Mouse (Mus musculus): Measurements from ENCODE around the gene Trim75. TPM values are rescaled to one million over a fixed set of nuclear protein-coding genes. Genes with fewer than 3 reads are reported as not detected.

Trim75 gene
- not detected in 2 replicates for polyA plus RNA-seq (2011; ENCODE audit: insufficient read depth, insufficient read length, low read depth, missing spikeins)

DNA sequence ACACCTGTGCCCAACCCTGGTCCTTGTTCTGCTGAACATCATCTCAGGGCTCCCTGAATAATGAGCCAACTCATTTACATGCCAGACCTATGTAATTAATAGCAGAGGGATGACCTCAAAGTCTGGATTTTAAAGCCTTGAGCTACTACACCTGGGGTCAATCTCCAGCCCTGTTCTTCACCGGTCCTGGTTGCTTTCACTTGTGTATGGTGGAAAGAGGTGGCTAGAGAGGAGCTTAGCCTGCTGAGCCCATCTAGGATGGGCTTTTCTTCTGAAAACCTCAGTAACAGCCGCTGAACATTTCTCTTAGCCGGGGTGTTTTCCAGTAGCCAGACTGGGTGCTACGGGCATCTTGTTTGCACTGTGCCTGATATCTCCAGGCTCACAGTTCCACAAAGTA, at the start of gene Trim75:
TSS of gene Trim75 (minus strand) at position 101 of the 400 bp plus-strand sequence.
- H3K4me1 ChIP-seq (ENCODE audit: control insufficient read depth, insufficient read depth, low read length): no peaks in the 10 kb centered on the region
- H3K9ac ChIP-seq (ENCODE audit: low read depth, poor library complexity, severe bottlenecking): no peak within 1 kb of the TSS
- no peaks in the 10 kb centered on the region for H3K36me3 ChIP-seq (ENCODE audit: control insufficient read depth, insufficient read depth, low read length, poor library complexity, severe bottlenecking)
- no peak within 1 kb of the TSS for H3K27ac ChIP-seq (ENCODE audit: insufficient read depth, low read length)
- no peak for TF ChIP-seq POLR2A (IDR thresholded peaks at IDR 0.05; ENCODE audit: insufficient read depth, low read length)
- H3K4me3 ChIP-seq (ENCODE audit: low read depth, low read length): no peak within 1 kb of the TSS
- H3K9me3 ChIP-seq (replicated peaks; ENCODE audit: control insufficient read depth, insufficient read depth, low read length, poor library complexity, severe bottlenecking): no peaks in the 10 kb centered on the region
- H3K27me3 ChIP-seq (ENCODE audit: control insufficient read depth, insufficient read depth, low read length, poor library complexity, severe bottlenecking): no peaks in the 10 kb centered on the region

- Histone ChIP-seq H3K27ac (ENCODE audit: insufficient read depth, low read length) (peak within 1 kb of the TSS; percentile 92), H3K4me3 (ENCODE audit: low read depth, low read length) (peak within 1 kb of the TSS; percentile 79), H3K27me3 (ENCODE audit: control insufficient read depth, insufficient read depth, low read length, poor library complexity, severe bottlenecking) (no peaks in the 10 kb centered on the region), H3K36me3 (ENCODE audit: control insufficient read depth, insufficient read depth, low read length, poor library complexity, severe bottlenecking) (peaks cover 5% of the 10 kb centered on the region; the same call in 1 of the 2 replicates), H3K9me3 (replicated peaks; ENCODE audit: control insufficient read depth, insufficient read depth, low read length, poor library complexity, severe bottlenecking) (no peaks in the 10 kb centered on the region), H3K9ac (ENCODE audit: low read depth, poor library complexity, severe bottlenecking) (peak within 1 kb of the TSS; percentile 95), H3K4me1 (ENCODE audit: control insufficient read depth, insufficient read depth, low read length) (no peaks in the 10 kb centered on the region)
- TF ChIP-seq CTCF (IDR thresholded peaks at IDR 0.05; ENCODE audit: low read depth, low read length) (no peak), POLR2A (IDR thresholded peaks at IDR 0.05; ENCODE audit: insufficient read depth, low read length) (peak; percentile 22), EP300 (IDR thresholded peaks at IDR 0.05; ENCODE audit: insufficient read depth, low read depth, low read length) (peak; percentile 71)
These were observed 49.5 kb upstream of the Trim75 start, which contains the start of gene Apela for GRCm38 (mm10) chr8:65037117-65037533. Gene Apela (minus strand): TSS chr8:65037336.

GRCm38 (mm10) chr8:65034136-65034535, 46.5 kb upstream of the Trim75 start:
- H3K36me3 ChIP-seq (ENCODE audit: control insufficient read depth, insufficient read depth, low read length, poor library complexity, severe bottlenecking): peaks cover 5% of the 10 kb centered on the region; the same call in 1 of the 2 replicates
- peak overlapping the region; percentile 95 for H3K9ac ChIP-seq (ENCODE audit: low read depth, poor library complexity, severe bottlenecking)
- no peak overlapping the region for H3K4me3 ChIP-seq (ENCODE audit: low read depth, low read length)
- H3K27me3 ChIP-seq (ENCODE audit: control insufficient read depth, insufficient read depth, low read length, poor library complexity, severe bottlenecking): no peaks in the 10 kb centered on the region
- H3K4me1 ChIP-seq (ENCODE audit: control insufficient read depth, insufficient read depth, low read length): no peaks in the 10 kb centered on the region
- no peaks in the 10 kb centered on the region for H3K9me3 ChIP-seq (replicated peaks; ENCODE audit: control insufficient read depth, insufficient read depth, low read length, poor library complexity, severe bottlenecking)
- peak overlapping the region; percentile 99 for H3K27ac ChIP-seq (ENCODE audit: insufficient read depth, low read length)
- TF ChIP-seq CTCF (IDR thresholded peaks at IDR 0.05; ENCODE audit: low read depth, low read length) (no peak), EP300 (IDR thresholded peaks at IDR 0.05; ENCODE audit: insufficient read depth, low read depth, low read length) (no peak), POLR2A (IDR thresholded peaks at IDR 0.05; ENCODE audit: insufficient read depth, low read length) (no peak)

DNA sequence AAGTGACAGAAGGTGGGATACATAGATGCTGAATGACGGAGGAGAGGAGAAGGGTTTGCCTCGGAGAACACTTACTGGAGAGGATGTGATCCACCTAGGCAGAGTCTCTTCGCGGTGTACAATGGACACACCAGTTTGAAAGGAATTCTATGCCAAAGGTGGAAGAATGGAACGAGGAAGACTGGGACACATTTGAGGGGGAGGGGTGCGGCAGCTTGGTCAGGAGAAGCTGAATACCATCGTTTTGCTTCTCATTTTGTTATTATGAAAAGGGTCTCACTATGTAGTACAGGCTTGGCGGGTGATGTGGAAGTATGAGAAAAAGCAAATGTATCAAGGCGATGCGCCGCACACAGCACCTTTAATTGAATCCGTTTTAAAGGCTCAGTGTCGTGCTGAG, 45.4 kb upstream of the Trim75 start:
- 0 out of 2 replicates have a peak overlapping the region, but pooled peaks have one; percentile 10 for H3K4me3 ChIP-seq (ENCODE audit: low read depth, low read length)
- peak overlapping the region; percentile 99 for H3K27ac ChIP-seq (ENCODE audit: insufficient read depth, low read length)
- no peaks in the 10 kb centered on the region for H3K4me1 ChIP-seq (ENCODE audit: control insufficient read depth, insufficient read depth, low read length)
- no peak for TF ChIP-seq CTCF (IDR thresholded peaks at IDR 0.05; ENCODE audit: low read depth, low read length)
- no peak for TF ChIP-seq EP300 (IDR thresholded peaks at IDR 0.05; ENCODE audit: insufficient read depth, low read depth, low read length)
- TF ChIP-seq POLR2A (IDR thresholded peaks at IDR 0.05; ENCODE audit: insufficient read depth, low read length): no peak
- peaks cover 13% of the 10 kb centered on the region for H3K36me3 ChIP-seq (ENCODE audit: control insufficient read depth, insufficient read depth, low read length, poor library complexity, severe bottlenecking)
- peak overlapping the region; percentile 40 for H3K9ac ChIP-seq (ENCODE audit: low read depth, poor library complexity, severe bottlenecking)
- no peaks in the 10 kb centered on the region for H3K27me3 ChIP-seq (ENCODE audit: control insufficient read depth, insufficient read depth, low read length, poor library complexity, severe bottlenecking)
- H3K9me3 ChIP-seq (replicated peaks; ENCODE audit: control insufficient read depth, insufficient read depth, low read length, poor library complexity, severe bottlenecking): no peaks in the 10 kb centered on the region

DNA sequence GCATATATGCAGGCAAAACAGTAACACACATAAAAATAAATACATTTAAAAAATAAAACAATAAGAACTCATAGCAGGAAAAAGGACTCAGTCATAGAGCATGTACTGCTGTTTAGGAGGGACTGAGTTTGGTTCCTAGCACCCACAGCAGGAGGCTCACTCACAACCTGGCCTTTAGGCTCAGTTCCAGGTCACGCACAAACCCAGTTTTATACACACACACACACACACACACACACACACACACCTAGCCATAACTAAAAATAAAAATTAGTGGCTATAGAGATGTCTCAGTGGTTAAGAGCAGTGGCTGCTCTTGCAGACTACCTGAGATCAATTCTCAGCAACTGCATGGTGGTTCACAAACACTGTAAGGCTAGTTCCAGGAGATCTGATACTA, 44.5 kb upstream of the Trim75 start:
- Histone ChIP-seq H3K27ac (ENCODE audit: insufficient read depth, low read length) (0 out of 2 replicates have a peak overlapping the region, but pooled peaks have one; percentile 99), H3K9me3 (replicated peaks; ENCODE audit: control insufficient read depth, insufficient read depth, low read length, poor library complexity, severe bottlenecking) (no peaks in the 10 kb centered on the region), H3K36me3 (ENCODE audit: control insufficient read depth, insufficient read depth, low read length, poor library complexity, severe bottlenecking) (peaks cover 15% of the 10 kb centered on the region), H3K9ac (ENCODE audit: low read depth, poor library complexity, severe bottlenecking) (0 out of 2 replicates have a peak overlapping the region, but pooled peaks have one; percentile 40), H3K4me3 (ENCODE audit: low read depth, low read length) (no peak overlapping the region), H3K4me1 (ENCODE audit: control insufficient read depth, insufficient read depth, low read length) (no peaks in the 10 kb centered on the region), H3K27me3 (ENCODE audit: control insufficient read depth, insufficient read depth, low read length, poor library complexity, severe bottlenecking) (no peaks in the 10 kb centered on the region)
- TF ChIP-seq POLR2A (IDR thresholded peaks at IDR 0.05; ENCODE audit: insufficient read depth, low read length): no peak
- TF ChIP-seq CTCF (IDR thresholded peaks at IDR 0.05; ENCODE audit: low read depth, low read length): no peak
- no peak for TF ChIP-seq EP300 (IDR thresholded peaks at IDR 0.05; ENCODE audit: insufficient read depth, low read depth, low read length)

GRCm38 (mm10) chr8:65030735-65031485, 43.3 kb upstream of the Trim75 start:
- Histone ChIP-seq H3K9ac (ENCODE audit: low read depth, poor library complexity, severe bottlenecking) (no peak overlapping the region), H3K27ac (ENCODE audit: insufficient read depth, low read length) (no peak overlapping the region), H3K4me1 (ENCODE audit: control insufficient read depth, insufficient read depth, low read length) (no peaks in the 10 kb centered on the region), H3K9me3 (replicated peaks; ENCODE audit: control insufficient read depth, insufficient read depth, low read length, poor library complexity, severe bottlenecking) (no peaks in the 10 kb centered on the region), H3K36me3 (ENCODE audit: control insufficient read depth, insufficient read depth, low read length, poor library complexity, severe bottlenecking) (peaks cover 23% of the 10 kb centered on the region), H3K27me3 (ENCODE audit: control insufficient read depth, insufficient read depth, low read length, poor library complexity, severe bottlenecking) (no peaks in the 10 kb centered on the region), H3K4me3 (ENCODE audit: low read depth, low read length) (no peak overlapping the region)
- TF ChIP-seq POLR2A (IDR thresholded peaks at IDR 0.05; ENCODE audit: insufficient read depth, low read length) (no peak), CTCF (IDR thresholded peaks at IDR 0.05; ENCODE audit: low read depth, low read length) (no peak), EP300 (IDR thresholded peaks at IDR 0.05; ENCODE audit: insufficient read depth, low read depth, low read length) (no peak)

All from ES-Bruce4 (cell line).